Mouse (Mus musculus): ENCODE measurements around the gene Nap1l1.

GRCm38 (mm10) chr10:111528283-111528682 lies 55.3 kb downstream of the Nap1l1 start:
- TF ChIP-seq CTCF (IDR thresholded peaks at IDR 0.05; ENCODE audit: low read depth, low read length) (no peak), POLR2A (IDR thresholded peaks at IDR 0.05; ENCODE audit: borderline replicate concordance, low read depth, low read length) (no peak)
